Mouse (Mus musculus) E14TG2a.4 (cell line): Measurements from ENCODE around the gene Slc7a14.

ENCODE experiments used
- CTCF ChIP-seq: conservative IDR thresholded peaks from 2 replicates; pipeline ENCODE4 v1.5.1; 2014; ENCODE audit warnings: low read length
- NANOG ChIP-seq: IDR thresholded peaks from 2 replicates; pipeline ENCODE4 v1.6.1; 2014; ENCODE audit warnings: borderline replicate concordance, low read length, mixed read lengths
- POU5F1 ChIP-seq: IDR thresholded peaks from 2 replicates; pipeline ENCODE4 v1.6.1; 2014; ENCODE audit warnings: low read length, borderline replicate concordance

GRCm38 (mm10) chr3:31191402-31191801 lies 118.8 kb downstream of the Slc7a14 start:
- no peak for TF ChIP-seq CTCF
- TF ChIP-seq NANOG: no peak
- TF ChIP-seq POU5F1: no peak
